Mouse (Mus musculus) G1E (cell line): ENCODE data around the gene Col18a1. TPM values are rescaled to one million over a fixed set of nuclear protein-coding genes. Genes with fewer than 3 reads are reported as not detected.
A peak's percentile ranks its signal among the peaks of the same experiment; 100 is the strongest.

ENCODE experiments used
- ATAC-seq: 2 replicates; pipeline ENCODE4 v1.8.0; 2016; ENCODE audit warnings: mild to moderate bottlenecking; ENCODE audit not compliant: insufficient number of reproducible peaks, poor library complexity, low FRiP score, severe bottlenecking; ENCODE audit errors: extremely low read depth
- DNase-seq: peaks from one replicate; pipeline ENCODE4 v3.0.0; 2012; ENCODE audit warnings: low spot score
- H3K27me3 ChIP-seq: 2 replicates; pipeline ENCODE4 v1.6.1; 2012; ENCODE audit warnings: mild to moderate bottlenecking, low read length, inconsistent platforms; ENCODE audit not compliant: insufficient read depth
- H3K36me3 ChIP-seq: replicated peaks from 2 replicates; pipeline ENCODE3; 2012; ENCODE audit warnings: mild to moderate bottlenecking, inconsistent platforms
- H3K4me1 ChIP-seq: 2 replicates; pipeline ENCODE4 v1.6.1; 2012; ENCODE audit warnings: low read depth, low read length, inconsistent platforms, mixed read lengths; ENCODE audit not compliant: insufficient read depth
- H3K4me3 ChIP-seq: 2 replicates; pipeline ENCODE4 v1.5.1; 2012; ENCODE audit warnings: low read depth, mild to moderate bottlenecking, inconsistent platforms, low read length, moderate library complexity, mixed read lengths
- H3K9me3 ChIP-seq: replicated peaks from 2 replicates; pipeline ENCODE4 v1.6.1; 2012; ENCODE audit warnings: inconsistent platforms
- CTCF ChIP-seq: IDR thresholded peaks from 2 replicates; pipeline ENCODE4 v1.5.1; 2012; ENCODE audit warnings: low read depth, low read length, inconsistent platforms, mixed read lengths
- GATA1 ChIP-seq: IDR thresholded peaks from 2 replicates; pipeline ENCODE4 v1.6.1; 2012; ENCODE audit warnings: borderline replicate concordance, low read length, inconsistent platforms, mixed read lengths
- GATA2 ChIP-seq: IDR thresholded peaks from 2 replicates; pipeline ENCODE4 v1.6.1; 2012; ENCODE audit warnings: low read depth, low read length, inconsistent platforms, borderline replicate concordance
- POLR2AphosphoS5 ChIP-seq: IDR thresholded peaks from 2 replicates; pipeline ENCODE4 v1.6.1; 2012; ENCODE audit warnings: low read depth, low read length, inconsistent platforms; ENCODE audit not compliant: insufficient replicate concordance
- TAL1 ChIP-seq: conservative IDR thresholded peaks from 2 replicates; pipeline ENCODE4 v1.6.1; 2012; ENCODE audit warnings: low read depth, low read length, inconsistent platforms, mixed read lengths
- polyA plus RNA-seq: library from polyadenylated mRNA; stranded (reverse); fragments of >175 nt; gene quantifications from 2 replicates; pipeline ENCODE4 v1.2.3, GENCODE M21; 2012
- total RNA-seq, 2 experiments: library from RNA; stranded (forward) in 1 of 2; stranded (reverse) in 1 of 2; fragments of 200-1000 nt in 1 of 2; fragments of >200 nt in 1 of 2; fragmentation: Nextera tagmentation in 1 of 2; gene quantifications; 2 replicates each; pipeline ENCODE4 v1.2.3; 2014 to 2017

Col18a1 gene
- total RNA-seq (2014; fragmentation: Nextera tagmentation): 19.3 and 33.0 TPM in 2 replicates
- total RNA-seq (2017): 45.1 and 46.8 TPM in 2 replicates
- 145 and 178 TPM in 2 replicates for polyA plus RNA-seq

DNA sequence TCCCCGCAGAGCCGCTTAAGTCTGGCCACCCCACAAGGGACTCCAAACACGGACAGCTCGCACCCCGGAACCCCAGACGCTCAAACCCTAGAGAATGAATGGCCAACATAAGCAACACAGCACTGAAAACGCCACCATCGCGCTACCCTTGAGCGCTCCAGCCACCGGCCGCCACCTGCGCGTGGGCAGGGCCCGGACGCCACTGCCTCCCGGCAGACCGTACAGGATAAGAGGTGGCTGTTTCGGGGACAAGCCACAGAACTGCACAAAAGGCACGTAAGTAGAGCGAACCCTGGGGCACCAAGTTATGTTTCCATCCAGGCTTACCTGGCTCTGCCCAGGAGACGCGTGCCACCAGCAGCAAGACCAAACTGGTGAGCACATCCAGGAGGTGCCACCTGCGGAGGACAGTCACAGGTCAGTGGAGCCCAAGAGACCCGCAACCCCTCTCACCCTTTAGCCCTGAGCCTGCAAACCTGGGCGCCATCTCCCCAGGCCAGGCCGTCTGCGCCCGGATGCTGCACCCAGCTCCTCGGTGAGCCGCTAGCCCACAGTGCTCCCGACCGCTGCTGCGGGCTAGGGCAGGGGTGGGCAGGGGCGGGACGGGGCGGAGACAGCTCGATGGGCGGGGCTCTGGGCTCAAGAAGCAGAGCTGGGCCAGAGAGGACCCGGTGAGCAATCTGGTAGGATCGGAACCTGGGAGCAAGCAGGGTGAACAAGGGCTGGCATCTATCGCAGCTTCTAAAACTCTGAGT is at the start of gene Col18a1:
Gene Col18a1 (minus strand): TSS at position 586 of the 755 bp plus-strand sequence.
- peaks cover 72% of the 10 kb centered on the region for H3K4me1 ChIP-seq
- H3K36me3 ChIP-seq: peaks cover 18% of the 10 kb centered on the region
- DNase-seq (peak; percentile 84), ATAC-seq (peak; percentile 56)
- no peaks in the 10 kb centered on the region for H3K9me3 ChIP-seq
- H3K27me3 ChIP-seq: peaks cover 35% of the 10 kb centered on the region; the same call in 1 of the 2 replicates
- H3K4me3 ChIP-seq: peak within 1 kb of the TSS; percentile 79
- TF ChIP-seq POLR2AphosphoS5: no peak
- TF ChIP-seq GATA1: no peak
- no peak for TF ChIP-seq GATA2
- no peak for TF ChIP-seq CTCF
- TF ChIP-seq TAL1: no peak

DNA sequence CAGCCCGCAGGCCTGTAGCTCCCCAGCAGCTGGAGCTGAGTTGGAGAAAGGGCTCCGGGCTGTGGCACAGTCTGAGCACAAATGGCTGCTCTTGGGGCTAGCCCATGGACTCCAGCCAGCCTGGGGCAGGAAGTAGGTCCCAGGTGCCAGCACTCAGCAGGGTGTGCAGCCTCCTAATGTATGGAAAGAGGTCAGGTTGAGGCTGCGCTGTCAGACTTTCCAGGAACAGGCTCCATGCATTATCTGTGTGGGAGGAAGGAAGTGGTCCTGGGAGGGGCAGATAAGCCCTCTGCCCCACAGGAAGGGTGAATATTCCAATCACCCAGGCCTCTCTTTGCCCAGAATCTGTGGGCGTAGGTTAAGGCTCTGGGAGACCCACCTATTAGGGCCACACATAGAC is 49.3 kb upstream of the Col18a1 start:
- peak; percentile 47 for ATAC-seq
- H3K27me3 ChIP-seq: no peaks in the 10 kb centered on the region
- H3K9me3 ChIP-seq: 0 out of 2 replicates have a peak, but pooled peaks cover 2% of the 10 kb centered on the region
- no peaks in the 10 kb centered on the region for H3K36me3 ChIP-seq
- no peak for DNase-seq
- TF ChIP-seq POLR2AphosphoS5: no peak
- no peak for TF ChIP-seq GATA1
- no peak for TF ChIP-seq GATA2
- TF ChIP-seq TAL1: peak; percentile 62
- peak overlapping the region; percentile 5; the same call in 1 of the 2 replicates for H3K4me3 ChIP-seq
- peaks cover 96% of the 10 kb centered on the region for H3K4me1 ChIP-seq

DNA sequence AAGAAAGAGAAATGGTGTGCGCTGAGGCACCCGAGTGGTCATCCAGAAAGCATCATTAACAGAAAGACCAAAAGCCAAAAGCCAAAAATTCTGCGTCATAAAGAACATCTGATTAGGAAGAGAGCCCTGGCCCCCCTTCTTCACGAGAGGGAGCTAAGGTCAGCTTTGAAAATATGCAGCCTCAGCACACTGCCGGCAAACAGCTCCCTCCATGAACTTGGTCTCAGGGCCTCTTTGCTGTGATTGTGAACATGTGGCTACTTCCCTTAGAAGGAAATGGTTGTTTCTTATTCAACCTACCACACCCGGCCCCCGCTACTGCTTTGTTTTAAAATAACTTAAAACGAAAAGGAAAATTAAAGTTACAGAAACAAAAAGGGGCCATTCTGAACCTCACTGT is 48.2 kb upstream of the Col18a1 start:
- H3K36me3 ChIP-seq: no peaks in the 10 kb centered on the region
- no peak for TF ChIP-seq POLR2AphosphoS5
- no peak for TF ChIP-seq TAL1
- no peak for TF ChIP-seq GATA2
- no peak for TF ChIP-seq CTCF
- no peak for TF ChIP-seq GATA1
- DNase-seq (no peak), ATAC-seq (no peak)
- H3K9me3 ChIP-seq: 0 out of 2 replicates have a peak, but pooled peaks cover 4% of the 10 kb centered on the region
- H3K4me1 ChIP-seq: peaks cover 95% of the 10 kb centered on the region
- no peaks in the 10 kb centered on the region for H3K27me3 ChIP-seq
- no peak overlapping the region for H3K4me3 ChIP-seq

DNA sequence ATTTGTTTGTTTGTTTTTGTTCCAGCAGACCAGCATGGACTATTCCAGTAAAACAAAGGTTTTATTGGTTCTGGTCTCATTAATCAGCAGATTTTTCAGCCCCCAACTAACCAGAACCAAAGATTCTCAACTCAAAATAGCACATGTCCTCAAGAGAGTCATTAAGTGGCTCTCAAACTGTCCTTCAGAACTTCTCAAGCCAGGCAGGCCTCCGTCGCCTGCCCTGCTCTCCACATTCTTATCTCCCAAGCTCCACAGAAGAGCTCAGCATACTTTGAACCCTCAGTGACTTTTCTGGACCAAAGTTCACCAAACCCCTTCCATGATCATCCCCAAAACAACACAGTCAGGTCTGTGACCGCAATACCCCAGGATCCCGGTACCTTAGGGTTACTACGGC is 47.1 kb upstream of the Col18a1 start:
- Histone ChIP-seq H3K4me3 (no peak overlapping the region), H3K4me1 (peaks cover 95% of the 10 kb centered on the region), H3K27me3 (no peaks in the 10 kb centered on the region; the same call in 1 of the 2 replicates), H3K9me3 (0 out of 2 replicates have a peak, but pooled peaks cover 4% of the 10 kb centered on the region), H3K36me3 (no peaks in the 10 kb centered on the region)
- TF ChIP-seq GATA1: no peak
- TF ChIP-seq CTCF: no peak
- TF ChIP-seq POLR2AphosphoS5: no peak
- no peak for TF ChIP-seq GATA2
- TF ChIP-seq TAL1: no peak
- DNase-seq: no peak
- ATAC-seq: no peak

DNA sequence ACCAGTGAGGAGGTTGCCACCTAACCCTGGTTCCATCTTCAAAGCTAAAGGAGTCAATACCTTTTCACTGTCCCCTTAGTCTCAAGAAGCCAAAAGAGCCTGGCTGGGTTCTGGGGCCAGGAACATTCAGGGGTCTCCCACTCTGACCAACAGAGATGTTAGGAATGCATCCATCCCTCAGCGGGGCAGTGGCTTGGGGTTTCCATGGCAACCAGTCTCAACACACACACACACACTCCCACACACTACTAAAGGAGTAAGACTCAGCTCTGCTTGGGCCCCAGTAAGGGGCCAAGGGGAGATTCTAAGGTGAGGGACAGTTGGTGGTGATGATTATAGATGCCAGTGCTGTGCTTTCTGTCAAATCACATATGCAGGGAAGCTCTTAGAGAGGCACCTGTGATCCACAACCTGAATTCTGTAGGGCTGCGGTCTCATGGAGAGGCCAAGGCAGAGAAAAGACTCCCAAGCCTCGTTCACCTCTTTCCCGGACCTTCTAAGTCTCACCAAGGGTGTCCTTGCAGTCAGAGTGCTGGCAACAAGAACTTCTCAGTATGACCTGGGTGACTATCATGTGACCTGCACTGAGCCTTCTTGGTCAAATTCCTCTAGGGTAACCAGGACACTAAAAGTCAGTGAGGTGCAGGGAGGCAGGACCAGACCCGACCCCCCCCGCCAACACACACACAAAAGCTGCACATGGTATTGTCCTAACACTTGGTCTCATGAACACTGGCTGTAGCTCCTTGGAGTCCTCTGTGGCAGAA is 46.2 kb upstream of the Col18a1 start:
- Histone ChIP-seq H3K9me3 (0 out of 2 replicates have a peak, but pooled peaks cover 4% of the 10 kb centered on the region), H3K4me3 (no peak overlapping the region; the same call in 1 of the 2 replicates), H3K27me3 (no peaks in the 10 kb centered on the region; the same call in 1 of the 2 replicates), H3K4me1 (peaks cover 86% of the 10 kb centered on the region), H3K36me3 (no peaks in the 10 kb centered on the region)
- no peak for DNase-seq
- no peak for ATAC-seq
- TF ChIP-seq POLR2AphosphoS5 (no peak), TAL1 (no peak), GATA1 (no peak), GATA2 (no peak), CTCF (no peak)

DNA sequence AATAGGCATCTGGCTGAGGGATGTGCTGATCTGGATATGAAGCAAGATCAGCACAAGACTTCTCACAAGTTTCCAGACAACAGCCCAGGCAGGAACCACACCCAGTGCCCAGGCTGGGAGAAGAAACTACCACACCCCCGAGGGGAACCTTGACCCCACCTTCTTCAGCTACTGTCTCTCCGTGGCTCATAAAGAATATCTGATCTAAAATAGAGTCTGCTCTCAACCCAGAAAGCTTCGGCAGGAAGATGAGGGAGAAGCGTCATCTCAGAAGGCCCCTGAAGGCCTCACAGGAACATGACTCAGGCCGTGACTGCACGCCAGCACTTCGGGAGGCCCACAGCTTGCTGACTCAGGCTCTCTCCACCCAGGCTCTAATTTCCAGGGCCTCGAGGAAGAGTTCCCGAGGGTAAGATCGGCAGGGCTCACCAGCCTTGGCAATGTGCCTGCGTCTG is 44.8 kb upstream of the Col18a1 start:
- peak overlapping the region; percentile 58; the same call in 1 of the 2 replicates for H3K4me3 ChIP-seq
- 0 out of 2 replicates have a peak, but pooled peaks cover 4% of the 10 kb centered on the region for H3K9me3 ChIP-seq
- ATAC-seq (peak; percentile 80), DNase-seq (peak; percentile 71)
- no peaks in the 10 kb centered on the region for H3K36me3 ChIP-seq
- peaks cover 86% of the 10 kb centered on the region for H3K4me1 ChIP-seq
- H3K27me3 ChIP-seq: no peaks in the 10 kb centered on the region; the same call in 1 of the 2 replicates
- TF ChIP-seq TAL1 (no peak), POLR2AphosphoS5 (no peak), GATA2 (no peak), CTCF (no peak), GATA1 (no peak)
